Mouse (Mus musculus) retina, adult 2 months (tissue): ENCODE results near the gene Rarres1.

ENCODE experiments used
- DNase-seq: peaks from one replicate; pipeline ENCODE4 v3.0.0-alpha.2; 2012; ENCODE audit warnings: low read depth, low spot score

Gene Rarres1

DNA sequence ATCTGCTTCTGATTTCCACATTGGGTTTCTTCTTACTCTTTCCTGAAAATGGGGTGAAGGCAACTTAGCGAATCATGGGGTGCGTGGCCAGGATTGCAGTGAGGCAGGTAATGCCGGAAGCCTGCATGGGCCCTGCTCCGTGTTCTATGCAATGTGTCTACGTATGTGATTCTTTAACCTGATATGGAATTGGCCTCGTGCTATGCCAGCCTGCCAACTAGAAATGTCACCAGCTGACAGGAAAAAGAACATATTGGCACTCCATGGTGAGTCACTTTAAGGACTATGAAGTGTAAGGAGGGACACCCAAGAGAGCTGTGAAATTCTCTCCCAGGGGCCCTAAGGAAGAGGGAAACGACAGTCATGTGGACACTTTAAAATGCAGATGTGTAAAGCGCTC lies 22.2 kb downstream of the Rarres1 start:
- no peak for DNase-seq

GRCm38 (mm10) chr3:67492086-67492869 lies 23.0 kb downstream of the Rarres1 start:
- DNase-seq: no peak

GRCm38 (mm10) chr3:67490156-67490555 lies 25.2 kb downstream of the Rarres1 start:
- DNase-seq: no peak

DNA sequence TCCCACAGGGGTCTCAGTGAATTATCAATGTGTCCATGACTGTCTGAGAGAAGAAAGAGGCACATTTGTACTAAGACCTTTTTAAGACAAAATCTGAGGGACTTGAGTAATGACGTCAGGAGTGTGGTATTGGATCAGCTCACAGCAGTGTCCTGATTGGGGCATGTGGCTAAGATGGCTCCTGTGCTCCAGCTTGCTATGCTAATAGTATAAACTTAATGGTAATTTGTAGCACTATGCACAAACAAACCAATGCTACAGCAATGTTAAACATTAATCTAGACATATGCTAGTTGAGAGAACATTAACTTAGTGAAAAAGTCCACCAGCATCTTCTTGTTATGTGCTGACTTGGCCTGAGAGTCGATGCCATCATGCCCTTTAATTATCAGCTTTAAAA lies 30.1 kb downstream of the Rarres1 start:
- DNase-seq: no peak

DNA sequence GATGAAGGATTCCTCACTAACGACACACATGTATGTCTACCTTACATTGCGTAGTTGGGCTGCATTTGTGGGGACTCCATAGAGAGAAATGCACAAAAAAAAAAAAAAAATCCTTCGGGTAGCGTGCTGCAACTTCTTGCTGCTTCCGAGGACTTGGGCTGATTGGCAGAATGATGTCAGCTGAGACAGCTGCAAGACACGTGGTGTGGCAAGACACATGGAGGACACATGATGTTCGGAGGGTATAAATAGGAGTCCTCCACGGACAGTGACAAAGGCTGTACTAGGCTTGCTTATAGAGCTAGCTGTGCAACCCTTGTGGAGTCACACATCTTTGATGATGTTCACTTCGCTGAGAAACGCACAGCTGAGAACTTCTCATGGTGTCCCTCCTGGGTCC lies 32.9 kb downstream of the Rarres1 start:
- DNase-seq: no peak

DNA sequence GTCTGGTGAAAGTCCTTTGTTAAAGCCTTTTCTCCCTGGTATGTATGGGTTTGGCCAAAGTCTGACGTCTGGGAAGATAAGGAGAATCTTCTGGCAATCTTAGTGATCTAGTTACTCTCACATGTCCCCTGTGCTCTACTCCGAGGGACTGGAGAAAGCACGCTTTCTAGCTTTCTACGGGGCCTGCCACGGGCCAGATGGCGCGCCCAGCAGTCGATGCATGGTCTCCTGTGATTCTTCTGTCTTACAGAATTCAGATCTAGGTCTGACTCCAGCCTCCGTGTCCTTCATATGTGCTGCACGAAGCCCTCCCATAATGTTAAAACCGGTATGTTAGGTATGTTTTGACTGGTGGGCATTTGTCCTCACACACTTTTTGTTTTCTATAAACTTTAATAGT lies 35.5 kb downstream of the Rarres1 start:
- no peak for DNase-seq

DNA sequence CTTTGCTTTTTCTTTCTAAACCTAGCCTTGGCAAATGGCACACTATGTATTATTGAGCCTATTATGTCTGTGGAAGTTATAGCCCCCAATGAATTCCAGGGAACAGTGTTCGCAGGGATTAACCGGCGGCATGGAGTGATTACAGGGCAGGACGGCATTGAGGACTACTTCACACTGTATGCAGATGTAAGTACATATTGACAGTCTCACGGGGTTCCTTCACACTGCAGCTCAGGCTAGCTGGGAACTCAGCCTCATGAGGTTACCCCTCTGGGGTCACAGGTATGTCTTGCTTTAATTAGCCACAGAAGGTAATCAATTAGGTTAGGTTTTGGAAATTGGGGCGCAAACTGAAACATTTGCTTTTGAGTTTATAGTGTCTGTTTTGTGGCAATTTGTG lies 41.9 kb downstream of the Rarres1 start:
- DNase-seq: no peak

DNA sequence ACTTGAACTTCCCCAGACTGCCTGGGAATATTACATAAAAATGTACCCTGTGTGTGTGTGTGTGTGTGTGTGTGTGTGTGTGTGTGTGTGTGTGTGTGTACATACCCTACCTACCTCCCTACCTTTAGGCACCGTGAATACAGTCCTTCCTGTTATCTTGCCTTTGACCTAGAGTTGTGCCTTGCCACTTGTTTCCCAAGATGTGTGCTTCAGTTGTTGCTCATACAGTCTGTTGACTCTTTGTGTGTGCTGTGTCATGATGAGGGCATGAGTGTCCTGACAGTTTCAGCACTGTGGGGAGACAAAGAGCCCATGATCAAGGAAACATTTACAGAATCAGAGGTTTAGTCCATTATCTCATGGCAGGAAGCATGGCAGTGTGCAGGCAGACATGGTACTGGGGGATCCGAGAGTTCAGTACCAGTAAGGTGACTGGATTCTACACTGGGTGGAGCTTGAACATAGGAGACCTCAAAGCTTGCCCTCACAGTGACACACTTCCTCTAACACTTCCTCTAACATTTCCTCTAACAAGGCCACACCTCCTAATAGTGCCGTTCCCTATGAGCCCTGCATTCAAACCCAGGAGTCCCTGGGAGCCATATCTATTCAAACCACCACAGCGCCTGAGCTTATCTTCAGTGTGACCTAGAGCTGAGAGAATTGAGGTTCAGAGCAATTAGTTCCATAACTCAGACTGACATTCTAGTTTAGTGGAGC lies 43.8 kb downstream of the Rarres1 start:
- DNase-seq: no peak

DNA sequence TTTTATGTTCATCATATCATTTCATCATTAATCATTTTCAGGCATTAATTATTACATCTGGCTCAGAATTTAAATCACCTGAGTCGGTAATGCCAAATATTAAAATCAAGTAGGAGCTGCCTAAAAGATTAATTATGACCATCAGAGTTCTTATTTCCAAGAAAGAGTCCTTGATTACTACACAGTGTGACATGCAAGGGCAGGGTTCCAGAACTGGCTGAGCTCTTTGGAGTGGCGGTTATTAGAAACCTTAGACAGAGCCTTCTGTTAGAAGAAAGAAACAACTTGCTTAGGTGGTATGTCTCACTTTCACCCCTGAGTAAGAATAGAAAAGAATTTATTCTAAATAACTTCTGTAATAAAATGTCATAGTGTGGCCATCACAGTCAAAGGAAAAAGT lies 48.0 kb downstream of the Rarres1 start:
- DNase-seq: no peak

GRCm38 (mm10) chr3:67466576-67466975 lies 48.7 kb downstream of the Rarres1 start:
- DNase-seq: no peak

GRCm38 (mm10) chr3:67463450-67464372 lies 51.6 kb downstream of the Rarres1 start, which contains the start of gene Lxn:
Gene Lxn, minus strand, starts transcription at chr3:67463926.
- DNase-seq: no peak

- DNase-seq: no peak
Measured at GRCm38 (mm10) chr3:67463001-67463400, 52.3 kb downstream of the Rarres1 start.

GRCm38 (mm10) chr3:67462578-67462977 lies 52.7 kb downstream of the Rarres1 start:
- no peak for DNase-seq

- no peak for DNase-seq
Measured at GRCm38 (mm10) chr3:67462015-67462414, 53.3 kb downstream of the Rarres1 start.

GRCm38 (mm10) chr3:67459881-67460280 lies 55.4 kb downstream of the Rarres1 start:
- no peak for DNase-seq

GRCm38 (mm10) chr3:67450601-67451210 lies 64.6 kb downstream of the Rarres1 start:
- DNase-seq: no peak

GRCm38 (mm10) chr3:67449660-67450059 lies 65.7 kb downstream of the Rarres1 start:
- DNase-seq: no peak

GRCm38 (mm10) chr3:67447143-67447542 lies 68.2 kb downstream of the Rarres1 start:
- DNase-seq: no peak

GRCm38 (mm10) chr3:67434011-67434410 lies 81.3 kb downstream of the Rarres1 start:
- DNase-seq: no peak

DNA sequence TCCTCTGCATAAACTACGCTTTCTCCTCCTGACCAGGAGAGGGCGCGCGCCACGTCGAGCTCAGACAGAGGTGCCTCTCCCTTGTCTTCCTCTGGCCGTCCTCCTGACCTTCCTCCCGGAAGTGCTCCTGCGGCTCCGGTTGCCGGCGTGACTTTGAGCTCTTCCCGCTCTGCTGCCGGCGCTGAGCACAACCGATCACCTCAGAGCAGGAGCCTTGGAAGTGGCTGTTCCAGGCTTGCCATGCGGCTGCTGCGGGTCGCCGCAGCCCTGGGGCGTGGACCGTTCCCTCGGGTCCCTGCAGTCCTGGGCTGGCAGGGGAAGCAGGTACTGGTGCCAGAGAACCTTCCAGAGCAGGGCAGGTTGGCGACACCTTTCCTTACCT lies 85.3 kb downstream of the Rarres1 start, which contains the start of gene Gfm1:
TSS of gene Gfm1 (plus strand) at position 98 of the 382 bp plus-strand sequence.
- DNase-seq: peak; percentile 77

- DNase-seq: peak; percentile 6
Measured at GRCm38 (mm10) chr3:67429338-67429998, 85.9 kb downstream of the Rarres1 start.
